Comparison of ENCODE assay signal across 9 mouse cellular contexts in the genomic region with DNA sequence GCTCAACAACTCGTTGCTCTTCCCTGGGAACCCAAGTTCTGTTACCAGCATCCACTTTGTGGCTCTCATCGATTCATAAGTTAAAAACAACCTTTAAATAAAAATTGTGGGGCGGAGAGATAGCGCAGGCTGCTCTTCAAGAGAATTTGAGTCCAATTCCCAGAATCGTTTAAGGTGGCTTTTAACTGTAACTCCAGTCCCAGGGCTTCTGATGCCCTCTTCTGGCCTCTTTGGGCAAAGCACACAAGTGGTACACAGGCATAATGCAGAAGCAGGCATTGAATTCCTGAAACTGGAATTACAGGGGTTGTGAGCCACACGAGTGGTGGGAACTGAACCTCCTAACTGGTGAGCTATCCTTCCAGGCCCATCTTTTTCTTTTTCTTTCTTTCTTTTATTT. TPM values are rescaled to one million over a fixed set of nuclear protein-coding genes. Genes with fewer than 3 reads are reported as not detected.
DNase-seq lines count a peak whose midpoint lies in the region; ATAC-seq and TF ChIP-seq lines count a peak whose summit lies in the region.
"Had no signal": no experiment of that assay in that cellular context is flagged by ENCODE, and none has a peak within 500 bp of the region (broad histone marks: within the 10 kb centered on the region; RNA-seq: fewer than 3 reads in every experiment).

No protein-coding gene starts in this region.

- no peak overlapping the region for H3K27ac ChIP-seq in hindbrain, embryonic 11.5 days (ENCODE audit: low read depth, low read length)
- H3K27ac ChIP-seq in hindbrain, embryonic 16.5 days (ENCODE audit: low read depth, low read length) = no peak overlapping the region
- no peak overlapping the region for H3K27ac ChIP-seq in embryonic fibroblast, embryonic 13.5 days (ENCODE audit: insufficient read depth, low read length)
- H3K27ac ChIP-seq: macrophage had no signal

- no peak for ATAC-seq in hindbrain, embryonic 11.5 days (ENCODE audit: low FRiP score)
- no peak for ATAC-seq in hindbrain, embryonic 16.5 days

- no peak overlapping the region for H3K4me2 ChIP-seq in hindbrain, embryonic 11.5 days (replicated peaks; ENCODE audit: low read depth, low read length)
- H3K4me2 ChIP-seq in hindbrain, embryonic 16.5 days (ENCODE audit: low read length) = no peak overlapping the region

- H3K4me3 ChIP-seq in hindbrain, embryonic 11.5 days (ENCODE audit: low read depth, low read length) = no peak overlapping the region
- no peak overlapping the region for H3K4me3 ChIP-seq in hindbrain, embryonic 16.5 days (ENCODE audit: low read length)
- H3K4me3 ChIP-seq in C2C12 (ENCODE audit: insufficient read depth, poor library complexity, severe bottlenecking) = no peak overlapping the region
- H3K4me3 ChIP-seq in embryonic fibroblast, embryonic 13.5 days (ENCODE audit: insufficient read depth, low read length) = no peak overlapping the region
- no peak overlapping the region for H3K4me3 ChIP-seq in lung, adult 2 months (replicated peaks; ENCODE audit: extremely low read depth, low read depth, low read length)

- no peaks in the 10 kb centered on the region for H3K79me2 ChIP-seq in C2C12 (ENCODE audit: control insufficient read depth, insufficient read depth)

- no peaks in the 10 kb centered on the region for H3K36me3 ChIP-seq in hindbrain, embryonic 11.5 days (ENCODE audit: control insufficient read depth, insufficient read depth, low read length)
- H3K36me3 ChIP-seq in hindbrain, embryonic 16.5 days (ENCODE audit: control insufficient read depth, insufficient read depth, low read length) = no peaks in the 10 kb centered on the region
- H3K36me3 ChIP-seq in C2C12 (ENCODE audit: control insufficient read depth, insufficient read depth) = no peaks in the 10 kb centered on the region

- no peaks in the 10 kb centered on the region for H3K27me3 ChIP-seq in hindbrain, embryonic 11.5 days (ENCODE audit: control insufficient read depth, insufficient read depth, low read length)
- no peaks in the 10 kb centered on the region for H3K27me3 ChIP-seq in hindbrain, embryonic 16.5 days (replicated peaks; ENCODE audit: control insufficient read depth, insufficient read depth, low read length)
- no peaks in the 10 kb centered on the region for H3K27me3 ChIP-seq in C2C12 (ENCODE audit: control insufficient read depth, insufficient read depth, insufficient read length)

- peak; percentile 59 for DNase-seq in hindbrain, embryonic 11.5 days (ENCODE audit: low spot score)
- DNase-seq in MN1 (ENCODE audit: low spot score) = peak; percentile 32
- DNase-seq in lung, adult 2 months = no peak
- DNase-seq in spleen, postnatal 36 days (ENCODE audit: low spot score in 2 of 2) = peak; percentile 53 to 69
- no peak for DNase-seq in urinary bladder, adult 2 months (ENCODE audit: low spot score)

- no peaks in the 10 kb centered on the region for H3K79me3 ChIP-seq in C2C12 (ENCODE audit: low read depth)

- no peaks in the 10 kb centered on the region for H3K4me1 ChIP-seq in hindbrain, embryonic 11.5 days (replicated peaks; ENCODE audit: control insufficient read depth, insufficient read depth, low read length)
- H3K4me1 ChIP-seq in hindbrain, embryonic 16.5 days (ENCODE audit: control insufficient read depth, insufficient read depth, low read depth, low read length) = no peaks in the 10 kb centered on the region; the same call in 1 of the 2 replicates
- H3K4me1 ChIP-seq in embryonic fibroblast, embryonic 13.5 days (ENCODE audit: control insufficient read depth, insufficient read depth, low read length) = 0 out of 2 replicates have a peak, but pooled peaks cover 6% of the 10 kb centered on the region
- no peaks in the 10 kb centered on the region for H3K4me1 ChIP-seq in lung, adult 2 months (ENCODE audit: control insufficient read depth, insufficient read depth, low read length)

- H3ac ChIP-seq in C2C12 (ENCODE audit: control insufficient read depth, insufficient read length, low read depth) = no peak overlapping the region

- H3K9me3 ChIP-seq in hindbrain, embryonic 11.5 days (ENCODE audit: control insufficient read depth, low read length) = no peaks in the 10 kb centered on the region
- no peaks in the 10 kb centered on the region for H3K9me3 ChIP-seq in hindbrain, embryonic 16.5 days (ENCODE audit: control insufficient read depth, low read length)

- TF ChIP-seq CTCF in C2C12 (IDR thresholded peaks at IDR 0.05; ENCODE audit: control insufficient read depth, insufficient read depth, insufficient read length) = peak; percentile 19
- TF ChIP-seq CTCF in embryonic fibroblast, embryonic 13.5 days (IDR thresholded peaks at IDR 0.05; ENCODE audit: borderline replicate concordance, insufficient read depth, low read length) = peak; percentile 4; the same call in 1 of the 2 replicates
- peak; percentile 47 for TF ChIP-seq CTCF in lung, adult 2 months (IDR thresholded peaks at IDR 0.05; ENCODE audit: insufficient read depth, low read length)

- TF ChIP-seq POLR2A in embryonic fibroblast, embryonic 13.5 days (IDR thresholded peaks at IDR 0.05; ENCODE audit: low read depth, low read length) = no peak
- TF ChIP-seq POLR2A in lung, adult 2 months (IDR thresholded peaks at IDR 0.05; ENCODE audit: borderline replicate concordance, extremely low read depth, low read depth, low read length) = no peak

- WGBS in hindbrain, embryonic 11.5 days = 60% methylated on average over 6 of the region's 6 CpGs
- WGBS in hindbrain, embryonic 16.5 days = 66% methylated on average over 6 of the region's 6 CpGs
- WGBS in lung, adult 2 months = 48% methylated on average over 6 of the region's 6 CpGs

- H3K9ac ChIP-seq in hindbrain, embryonic 11.5 days (ENCODE audit: low read depth, low read length) = no peak overlapping the region
- H3K9ac ChIP-seq in hindbrain, embryonic 16.5 days (ENCODE audit: low read depth, low read length) = no peak overlapping the region

TF ChIP-seq in C2C12, 6 proteins besides CTCF, POLR2A, EP300 and RAD21:
- TF ChIP-seq USF1 (IDR thresholded peaks at IDR 0.05; ENCODE audit: low read depth) = no peak
- no peak for TF ChIP-seq CEBPB (IDR thresholded peaks at IDR 0.05; ENCODE audit: low read depth)
- no peak for TF ChIP-seq MAX (IDR thresholded peaks at IDR 0.05)
- no peak for TF ChIP-seq FOSL1 (IDR thresholded peaks at IDR 0.05; ENCODE audit: insufficient read depth, low read length, poor library complexity, severe bottlenecking)
- no peak for TF ChIP-seq MYOD1 (IDR thresholded peaks at IDR 0.05; ENCODE audit: control insufficient read depth, insufficient read length, low read depth)
- TF ChIP-seq MYOG (IDR thresholded peaks at IDR 0.05; ENCODE audit: control insufficient read depth, extremely low read depth, insufficient read length) = no peak

RNA-seq across cellular contexts. Expression of a gene that starts 40.5 kb away (rescaled TPM):
- not detected in 2 replicates for polyA plus RNA-seq in hindbrain, embryonic 11.5 days (2014; fragmentation: Nextera tagmentation; extraction: Ambion mirVana)
- not detected in 2 replicates for polyA plus RNA-seq in hindbrain, embryonic 16.5 days (2015; fragmentation: Nextera tagmentation; extraction: Ambion mirVana)
- polyA plus RNA-seq in C2C12 (2012; fragmentation: generic; extraction: Trizol) = not detected
- not detected in 2 replicates for polyA plus RNA-seq in embryonic fibroblast, embryonic 13.5 days (2011; ENCODE audit: insufficient read length, low read depth, missing spikeins)
- not detected in 2 replicates for polyA plus RNA-seq in lung, adult 2 months (2012; rRNA removed)
- polyA plus RNA-seq in urinary bladder, adult 2 months (2012; rRNA removed) = not detected in 2 replicates
- polyA plus RNA-seq: macrophage had no signal

Comparison
In these comparisons a context has a peak if more than half of its experiments do, and no peak if none do; other contexts are left out.
1. DNase-seq: peak in hindbrain, embryonic 11.5 days (single experiment), MN1 (single experiment) and spleen, postnatal 36 days (2 of 2); none in lung, adult 2 months (single experiment) and urinary bladder, adult 2 months (single experiment).
2. Peak in every context shown above with its lines, with median percentiles within 50 percentile points of each other: CTCF ChIP-seq.